Mouse (Mus musculus) intestine, embryonic 14.5 days (tissue): ENCODE measurements around the gene Dok5. TPM values are rescaled to one million over a fixed set of nuclear protein-coding genes. Genes with fewer than 3 reads are reported as not detected.

ENCODE experiments used
- ATAC-seq: fragments of 200-750 bp; cut with Nextera tagmentation; replicated peaks from 2 replicates; pipeline ENCODE4 v1.8.0; 2017; ENCODE audit warnings: low read depth, moderate number of reproducible peaks, moderate TSS enrichment, moderate library complexity; ENCODE audit not compliant: low FRiP score, low TSS enrichment
- DNase-seq: peaks from one replicate; pipeline ENCODE4 v3.0.0-alpha.2; 2018; ENCODE audit warnings: low spot score
- H3K27ac ChIP-seq: fragments of 300-500 bp; sonication (generic); 2 replicates; pipeline ENCODE4 v1.5.1; 2014; ENCODE audit warnings: low read depth, mild to moderate bottlenecking, control low read depth
- H3K27me3 ChIP-seq: fragments of 300-500 bp; sonication (generic); replicated peaks from 2 replicates; pipeline ENCODE4 v1.6.1; 2014; ENCODE audit warnings: low read length, control low read depth; ENCODE audit not compliant: control insufficient read depth, insufficient read depth
- H3K36me3 ChIP-seq: fragments of 300-500 bp; sonication (generic); 2 replicates; pipeline ENCODE4 v1.6.1; 2014; ENCODE audit warnings: low read length, control low read depth; ENCODE audit not compliant: control insufficient read depth, insufficient read depth
- H3K4me1 ChIP-seq: fragments of 300-500 bp; sonication (generic); replicated peaks from 2 replicates; pipeline ENCODE4 v1.6.1; 2014; ENCODE audit warnings: low read length, control low read depth, mixed read lengths; ENCODE audit not compliant: control insufficient read depth, insufficient read depth
- H3K4me2 ChIP-seq: fragments of 300-500 bp; sonication (generic); 2 replicates; pipeline ENCODE4 v1.6.1; 2014; ENCODE audit warnings: low read length
- H3K4me3 ChIP-seq: fragments of 300-500 bp; sonication (generic); 2 replicates; pipeline ENCODE4 v1.5.1; 2014; ENCODE audit warnings: low read depth, low read length, control low read depth, mixed read lengths
- H3K9ac ChIP-seq: fragments of 300-500 bp; sonication (generic); 2 replicates; pipeline ENCODE4 v1.6.1; 2014; ENCODE audit warnings: mild to moderate bottlenecking, low read length
- H3K9me3 ChIP-seq: fragments of 300-500 bp; sonication (generic); 2 replicates; pipeline ENCODE4 v1.6.1; 2016; ENCODE audit warnings: low read length, control low read depth; ENCODE audit not compliant: control insufficient read depth
- WGBS: fragments of 180-500 bp; shearing (Covaris S2); extraction: QIAGEN DNeasy Blood & Tissue Kit; methylation state at CpG from one replicate; pipeline ENCODE4 v1.1.7; 2014; 5-methylcytosine and 5-hydroxymethylcytosine counted together
- polyA plus RNA-seq: library from polyadenylated mRNA; unstranded; fragments of >200 nt; fragmentation: Nextera tagmentation; extraction: Ambion mirVana; gene quantifications from 2 replicates; pipeline ENCODE4 v1.2.1, GENCODE M21; 2014

Dok5 gene
- polyA plus RNA-seq, 1 experiment from 2014 or later = 1.6 TPM

DNA sequence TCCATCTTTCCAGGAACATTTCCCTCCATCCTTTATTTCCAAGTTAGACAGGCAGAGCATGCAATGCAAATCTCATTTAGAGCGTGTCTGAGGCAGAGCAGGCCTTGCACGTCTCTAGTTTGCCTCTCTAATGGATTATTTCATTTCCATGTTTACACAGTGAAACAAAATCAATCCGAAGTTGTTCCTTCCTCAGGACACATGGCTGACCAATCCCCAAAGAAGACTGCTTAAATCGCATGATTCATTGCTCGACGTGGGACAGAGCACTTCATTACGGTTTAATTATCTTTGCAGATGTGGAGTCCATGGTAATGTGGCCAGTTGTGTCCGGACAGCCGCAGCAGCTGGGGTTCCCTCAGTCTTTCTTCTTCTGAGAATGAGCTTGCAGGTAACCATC, 194.6 kb downstream of the Dok5 start:
- H3K4me2 ChIP-seq = no peak overlapping the region
- no peak for DNase-seq
- no peak overlapping the region for H3K27ac ChIP-seq
- no peaks in the 10 kb centered on the region for H3K4me1 ChIP-seq
- no peak overlapping the region for H3K9ac ChIP-seq
- no peaks in the 10 kb centered on the region for H3K27me3 ChIP-seq
- 64% methylated on average over 9 of the region's 9 CpGs for WGBS
- H3K36me3 ChIP-seq = no peaks in the 10 kb centered on the region
- H3K4me3 ChIP-seq = no peak overlapping the region
- no peak for ATAC-seq
- H3K9me3 ChIP-seq = no peaks in the 10 kb centered on the region

Other genes starting within 250 kb of the Dok5 start
- 68.1 and 77.6 TPM in 2 replicates for gene Pfdn4, start 235.4 kb upstream of the Dok5 start, polyA plus RNA-seq
- not detected in 2 replicates for gene Cyp24a1, start 234.7 kb upstream of the Dok5 start, polyA plus RNA-seq
- not detected in 2 replicates for gene 4930470P17Rik, start 129.8 kb upstream of the Dok5 start, polyA plus RNA-seq